Mouse (Mus musculus) lung, postnatal 0 days (tissue): Measurements from ENCODE around the gene Chil1.

Experiments used
- CTCF ChIP-seq: IDR thresholded peaks from 2 replicates; pipeline ENCODE4 v1.5.1; 2016; ENCODE audit warnings: antibody characterized with exemption, mild to moderate bottlenecking
- EP300 ChIP-seq: IDR thresholded peaks from 2 replicates; pipeline ENCODE4 v1.6.1; 2016; ENCODE audit warnings: antibody characterized with exemption, mild to moderate bottlenecking, control low read depth

DNA sequence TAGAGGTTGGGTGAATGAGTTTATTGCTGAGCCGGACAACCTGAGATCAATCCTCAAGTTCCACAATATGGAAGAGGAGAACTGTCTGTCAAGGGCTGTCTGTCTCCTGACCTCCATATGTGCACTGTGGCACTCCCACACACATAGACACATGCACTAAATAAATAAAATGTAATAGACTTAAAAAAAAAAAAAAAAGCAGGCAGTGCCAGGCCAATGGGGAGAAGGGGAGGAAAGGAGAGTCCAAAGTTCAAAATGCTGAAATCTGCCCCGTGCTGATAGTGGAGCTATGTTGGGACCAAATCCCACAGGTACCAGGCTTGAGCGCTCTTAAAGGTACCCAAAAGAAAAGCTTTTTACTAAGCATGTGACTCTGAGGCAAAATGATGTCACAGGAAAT lies 55.5 kb downstream of the Chil1 start:
- no peak for TF ChIP-seq CTCF
- TF ChIP-seq EP300: no peak
